Mouse (Mus musculus) layer of hippocampus, adult 11-12 months (tissue): ENCODE results near the gene Vps11.
"Not testable (repeated sequence)": the region's sequence is repeated elsewhere in the genome, so short reads cannot be mapped to it uniquely, and the experiment has no call there.

Source experiments
- DNase-seq: peaks from one replicate; pipeline ENCODE4 v3.0.0; 2022; ENCODE audit warnings: low spot score

Gene Vps11

GRCm38 (mm10) chr9:44335331-44336092 is 26.0 kb downstream of the Vps11 start:
- DNase-seq = no peak

- peak; percentile 99 for DNase-seq
These were observed 26.8 kb downstream of the Vps11 start, which contains the start of gene H2afx for GRCm38 (mm10) chr9:44334396-44335330. Gene H2afx (plus strand): TSS chr9:44334694.

GRCm38 (mm10) chr9:44332918-44333638 is 28.4 kb downstream of the Vps11 start:
- DNase-seq = no peak

- no peak for DNase-seq
These were observed 30.7 kb downstream of the Vps11 start for GRCm38 (mm10) chr9:44330736-44331135.

- no peak for DNase-seq
These were observed 33.5 kb downstream of the Vps11 start for GRCm38 (mm10) chr9:44327926-44328325.

GRCm38 (mm10) chr9:44327064-44327711 is 34.3 kb downstream of the Vps11 start:
- no peak for DNase-seq

- DNase-seq = peak; percentile 89
These were observed 35.0 kb downstream of the Vps11 start for GRCm38 (mm10) chr9:44326371-44327063.

GRCm38 (mm10) chr9:44325768-44326370 is 35.6 kb downstream of the Vps11 start, which contains the start of gene Dpagt1:
Gene Dpagt1 (plus strand): TSS chr9:44326019.
- no peak for DNase-seq

GRCm38 (mm10) chr9:44325032-44325767 is 36.3 kb downstream of the Vps11 start:
- not testable (repeated sequence) for DNase-seq

GRCm38 (mm10) chr9:44324147-44324546 is 37.3 kb downstream of the Vps11 start:
- no peak for DNase-seq

- DNase-seq = not testable (repeated sequence)
These were observed 37.8 kb downstream of the Vps11 start for GRCm38 (mm10) chr9:44323656-44324055.

- DNase-seq = peak; percentile 51
These were observed 40.7 kb downstream of the Vps11 start for GRCm38 (mm10) chr9:44320799-44321133.

GRCm38 (mm10) chr9:44319887-44320798 is 41.3 kb downstream of the Vps11 start, which contains the start of gene C2cd2l:
Gene C2cd2l (minus strand): TSS chr9:44320285.
- DNase-seq = peak; percentile 95

- no peak for DNase-seq
These were observed 42.2 kb downstream of the Vps11 start for GRCm38 (mm10) chr9:44319105-44319886.

- no peak for DNase-seq
These were observed 42.7 kb downstream of the Vps11 start for GRCm38 (mm10) chr9:44318826-44319095.

- DNase-seq = no peak
These were observed 43.2 kb downstream of the Vps11 start for GRCm38 (mm10) chr9:44318076-44318825.

GRCm38 (mm10) chr9:44317452-44317851 is 44.0 kb downstream of the Vps11 start:
- DNase-seq = no peak
